ENCODE assay signal across 8 mouse cellular contexts in genomic region chr14:55788256-55789050, GRCm38 (mm10). TPM values are rescaled to one million over a fixed set of nuclear protein-coding genes. Genes with fewer than 3 reads are reported as not detected.
A peak's percentile ranks its signal among the peaks of the same experiment; 100 is the strongest.
DNase-seq lines count a peak whose midpoint lies in the region; ATAC-seq lines count a peak whose summit lies in the region.

Gene Ripk3, minus strand, starts transcription at chr14:55788865.

- peaks cover 23% of the 10 kb centered on the region for H3K4me1 ChIP-seq in embryonic facial prominence, embryonic 10.5 days
- H3K4me1 ChIP-seq in heart, embryonic 16.5 days (ENCODE audit: control insufficient read depth, insufficient read depth, low read length) = 0 out of 2 replicates have a peak, but pooled peaks cover 4% of the 10 kb centered on the region
- peaks cover 17% of the 10 kb centered on the region for H3K4me1 ChIP-seq in megakaryocyte, embryonic 14.5 days
- H3K4me1 ChIP-seq in stomach, embryonic 16.5 days (ENCODE audit: control insufficient read depth, insufficient read depth, low read length) = peaks cover 13% of the 10 kb centered on the region; the same call in 1 of the 2 replicates

- H3K27me3 ChIP-seq in embryonic facial prominence, embryonic 10.5 days (replicated peaks; ENCODE audit: low read depth, poor library complexity, severe bottlenecking) = peaks cover 73% of the 10 kb centered on the region
- peaks cover 28% of the 10 kb centered on the region for H3K27me3 ChIP-seq in heart, embryonic 16.5 days (ENCODE audit: control insufficient read depth, insufficient read depth, low read length)
- H3K27me3 ChIP-seq in megakaryocyte, embryonic 14.5 days (replicated peaks) = peaks cover 6% of the 10 kb centered on the region
- H3K27me3 ChIP-seq in stomach, embryonic 16.5 days (ENCODE audit: control insufficient read depth, insufficient read depth, low read length) = 0 out of 2 replicates have a peak, but pooled peaks cover 8% of the 10 kb centered on the region

- ATAC-seq in heart, embryonic 16.5 days (replicated peaks; ENCODE audit: extremely low read depth, insufficient read depth, low FRiP score) = peak; percentile 34; the same call in 1 of the 2 replicates
- no peak for ATAC-seq in stomach, embryonic 16.5 days (ENCODE audit: insufficient read depth, low FRiP score)

- peak within 1 kb of the TSS; percentile 77 for H3K4me2 ChIP-seq in heart, embryonic 16.5 days (ENCODE audit: low read depth, low read length)
- H3K4me2 ChIP-seq in stomach, embryonic 16.5 days (ENCODE audit: low read depth, low read length) = peak within 1 kb of the TSS; percentile 72

- no peaks in the 10 kb centered on the region for H3K9me3 ChIP-seq in embryonic facial prominence, embryonic 10.5 days
- H3K9me3 ChIP-seq in heart, embryonic 16.5 days (replicated peaks; ENCODE audit: control insufficient read depth, low read length) = no peaks in the 10 kb centered on the region
- no peaks in the 10 kb centered on the region for H3K9me3 ChIP-seq in megakaryocyte, embryonic 14.5 days
- H3K9me3 ChIP-seq in stomach, embryonic 16.5 days (replicated peaks; ENCODE audit: control insufficient read depth, low read length) = no peaks in the 10 kb centered on the region

- peak within 1 kb of the TSS; percentile 60 for H3K9ac ChIP-seq in heart, embryonic 16.5 days (ENCODE audit: low read length)
- H3K9ac ChIP-seq in stomach, embryonic 16.5 days (ENCODE audit: low read length) = peak within 1 kb of the TSS; percentile 71

- DNase-seq in gastrocnemius, postnatal 10 days = peak; percentile 22
- no peak for DNase-seq in gastrocnemius, adult 8-10 months (ENCODE audit: low spot score in 2 of 2)
- peak; percentile 43 for DNase-seq in embryonic facial prominence, embryonic 10.5 days (ENCODE audit: low spot score)
- peak; percentile 49 to 66 for DNase-seq in kidney, postnatal 4 days
- DNase-seq in layer of hippocampus, adult 8-10 months (ENCODE audit: low spot score in 2 of 2) = no peak

- 0 out of 2 replicates have a peak, but pooled peaks cover 6% of the 10 kb centered on the region for H3K36me3 ChIP-seq in embryonic facial prominence, embryonic 10.5 days (replicated peaks)
- H3K36me3 ChIP-seq in heart, embryonic 16.5 days (ENCODE audit: control insufficient read depth, insufficient read depth) = no peaks in the 10 kb centered on the region
- H3K36me3 ChIP-seq in megakaryocyte, embryonic 14.5 days (replicated peaks; ENCODE audit: low read length) = peaks cover 35% of the 10 kb centered on the region
- no peaks in the 10 kb centered on the region for H3K36me3 ChIP-seq in stomach, embryonic 16.5 days (ENCODE audit: control insufficient read depth, insufficient read depth, low read length)

- H3K27ac ChIP-seq in embryonic facial prominence, embryonic 10.5 days (replicated peaks) = no peak within 1 kb of the TSS; the same call in 1 of the 2 replicates
- no peak within 1 kb of the TSS for H3K27ac ChIP-seq in heart, embryonic 16.5 days (ENCODE audit: low read length)
- H3K27ac ChIP-seq in stomach, embryonic 16.5 days (ENCODE audit: low read length) = no peak within 1 kb of the TSS

- peak within 1 kb of the TSS; percentile 56 for H3K4me3 ChIP-seq in embryonic facial prominence, embryonic 10.5 days
- peak within 1 kb of the TSS; percentile 57 for H3K4me3 ChIP-seq in heart, embryonic 16.5 days (ENCODE audit: low read length)
- peak within 1 kb of the TSS; percentile 92 for H3K4me3 ChIP-seq in megakaryocyte, embryonic 14.5 days (replicated peaks)
- H3K4me3 ChIP-seq in stomach, embryonic 16.5 days (replicated peaks; ENCODE audit: low read length) = peak within 1 kb of the TSS; percentile 51

- 6% methylated on average over 40 of the region's 40 CpGs for WGBS in embryonic facial prominence, embryonic 10.5 days
- 4% methylated on average over 40 of the region's 40 CpGs for WGBS in heart, embryonic 16.5 days
- 4% methylated on average over 40 of the region's 40 CpGs for WGBS in stomach, embryonic 16.5 days

RNA-seq across cellular contexts. Expression of gene Ripk3, which starts in this region (rescaled TPM):
- total RNA-seq in gastrocnemius, postnatal 10 days (2021) = 1 to 10 TPM; 3.9 to 4.2 TPM
- total RNA-seq in gastrocnemius, adult 8-10 months (2022) = 1 to 10 TPM in 3 of 4 experiments, not detected in 1; 1.0 to 1.3 (median 1.3) TPM
- polyA plus RNA-seq in embryonic facial prominence, embryonic 10.5 days (2016; fragmentation: Nextera tagmentation; extraction: Ambion mirVana) = 21.4 and 24.1 TPM in 2 replicates
- 17.8 and 20.8 TPM in 2 replicates for polyA plus RNA-seq in heart, embryonic 16.5 days (2015; fragmentation: Nextera tagmentation; extraction: Ambion mirVana)
- polyA plus RNA-seq in megakaryocyte, embryonic 14.5 days (2012; ENCODE audit: insufficient read depth, low replicate concordance) = 38.4 and 95.9 TPM in 2 replicates
- polyA plus RNA-seq in stomach, embryonic 16.5 days (2015; fragmentation: Nextera tagmentation; extraction: Ambion mirVana) = 32.7 and 34.4 TPM in 2 replicates
- 1 to 10 TPM in 1 of 4 experiments, under 1 TPM in 2, not detected in 1; 0.95 to 3.4 (median 0.99) TPM for total RNA-seq in layer of hippocampus, adult 8-10 months (2022)

Comparison
In these comparisons a context has a peak if more than half of its experiments do, and no peak if none do; other contexts are left out.
1. DNase-seq: peak in gastrocnemius, postnatal 10 days (single experiment), embryonic facial prominence, embryonic 10.5 days (single experiment) and kidney, postnatal 4 days (2 of 2); none in gastrocnemius, adult 8-10 months (0 of 2) and layer of hippocampus, adult 8-10 months (0 of 2).
2. Peak in every context shown above with its lines, with median percentiles within 50 percentile points of each other: H3K4me3 ChIP-seq.